Mouse (Mus musculus): ENCODE measurements at regions not wholly inside any gene's neighbourhood (a gene's known extent, or its start where the extent isn't known, plus 50 kb on each side); places are given as distances from the start of the nearest gene placed in this dataset.

- peak in 1 of 2 experiments; percentile 2 for DNase-seq
Measured at GRCm38 (mm10) chr15:103627085-103627484, 62.2 kb upstream of the Glycam1 start.

Measured in adrenal gland, postnatal 36 days (tissue).